Mouse (Mus musculus): ENCODE results near the gene Bbs2. TPM values are rescaled to one million over a fixed set of nuclear protein-coding genes. Genes with fewer than 3 reads are reported as not detected.
"Not testable (repeated sequence)": the region's sequence is repeated elsewhere in the genome, so short reads cannot be mapped to it uniquely, and the experiment has no call there.

Gene Bbs2
- polyA plus RNA-seq (2015; fragmentation: Nextera tagmentation; extraction: Ambion mirVana) = 22.0 and 22.9 TPM in 2 replicates

- Histone ChIP-seq H3K27me3 (ENCODE audit: control insufficient read depth, insufficient read depth, low read depth, low read length) (no peaks in the 10 kb centered on the region), H3K4me1 (ENCODE audit: control insufficient read depth, insufficient read depth, low read length) (peaks cover 13% of the 10 kb centered on the region), H3K4me2 (ENCODE audit: low read length) (peak within 1 kb of the TSS; percentile 81), H3K9ac (ENCODE audit: low read depth, low read length) (peak within 1 kb of the TSS; percentile 79), H3K36me3 (ENCODE audit: control insufficient read depth, insufficient read depth, low read length) (no peaks in the 10 kb centered on the region), H3K4me3 (ENCODE audit: low read depth, low read length) (peak within 1 kb of the TSS; percentile 61), H3K27ac (ENCODE audit: low read length) (peak within 1 kb of the TSS; percentile 99), H3K9me3 (replicated peaks; ENCODE audit: control insufficient read depth, low read length, poor library complexity, severe bottlenecking) (no peaks in the 10 kb centered on the region)
- under 1% methylated on average over 61 of the region's 61 CpGs for WGBS
- ATAC-seq = peak; percentile 99
Observed at GRCm38 (mm10) chr8:94098081-94098974, at the start of gene Bbs2. Gene Bbs2, minus strand, starts transcription at chr8:94098928.

GRCm38 (mm10) chr8:94148236-94148635 is 49.5 kb upstream of the Bbs2 start:
- no peak for ATAC-seq
- Histone ChIP-seq H3K9ac (ENCODE audit: low read depth, low read length) (no peak overlapping the region), H3K4me1 (ENCODE audit: control insufficient read depth, insufficient read depth, low read length) (peaks cover 13% of the 10 kb centered on the region), H3K27me3 (ENCODE audit: control insufficient read depth, insufficient read depth, low read depth, low read length) (no peaks in the 10 kb centered on the region), H3K36me3 (ENCODE audit: control insufficient read depth, insufficient read depth, low read length) (no peaks in the 10 kb centered on the region), H3K9me3 (replicated peaks; ENCODE audit: control insufficient read depth, low read length, poor library complexity, severe bottlenecking) (no peaks in the 10 kb centered on the region), H3K4me2 (ENCODE audit: low read length) (no peak overlapping the region), H3K4me3 (ENCODE audit: low read depth, low read length) (no peak overlapping the region), H3K27ac (ENCODE audit: low read length) (no peak overlapping the region)
- WGBS = 23% methylated on average over 5 of the region's 5 CpGs

- Histone ChIP-seq H3K4me1 (ENCODE audit: control insufficient read depth, insufficient read depth, low read length) (no peaks in the 10 kb centered on the region), H3K4me2 (ENCODE audit: low read length) (no peak overlapping the region), H3K9me3 (replicated peaks; ENCODE audit: control insufficient read depth, low read length, poor library complexity, severe bottlenecking) (no peaks in the 10 kb centered on the region), H3K27ac (ENCODE audit: low read length) (no peak overlapping the region), H3K27me3 (ENCODE audit: control insufficient read depth, insufficient read depth, low read depth, low read length) (no peaks in the 10 kb centered on the region), H3K4me3 (ENCODE audit: low read depth, low read length) (no peak overlapping the region), H3K9ac (ENCODE audit: low read depth, low read length) (no peak overlapping the region), H3K36me3 (ENCODE audit: control insufficient read depth, insufficient read depth, low read length) (no peaks in the 10 kb centered on the region)
- ATAC-seq = no peak
- WGBS = 81% methylated on average over 4 of the region's 4 CpGs
Observed at GRCm38 (mm10) chr8:94140266-94140795, 41.6 kb upstream of the Bbs2 start.

- no peaks in the 10 kb centered on the region for H3K27me3 ChIP-seq (ENCODE audit: control insufficient read depth, insufficient read depth, low read depth, low read length)
- no peak within 1 kb of the TSS for H3K4me2 ChIP-seq (ENCODE audit: low read length)
- WGBS = 54% methylated on average over 6 of the region's 6 CpGs
- no peak within 1 kb of the TSS for H3K27ac ChIP-seq (ENCODE audit: low read length)
- no peaks in the 10 kb centered on the region for H3K36me3 ChIP-seq (ENCODE audit: control insufficient read depth, insufficient read depth, low read length)
- ATAC-seq = no peak
- H3K9ac ChIP-seq (ENCODE audit: low read depth, low read length) = no peak within 1 kb of the TSS
- H3K4me3 ChIP-seq (ENCODE audit: low read depth, low read length) = no peak within 1 kb of the TSS
- no peaks in the 10 kb centered on the region for H3K9me3 ChIP-seq (replicated peaks; ENCODE audit: control insufficient read depth, low read length, poor library complexity, severe bottlenecking)
- no peaks in the 10 kb centered on the region for H3K4me1 ChIP-seq (ENCODE audit: control insufficient read depth, insufficient read depth, low read length)
Observed at GRCm38 (mm10) chr8:94136933-94137332, 38.2 kb upstream of the Bbs2 start, which contains the start of gene Mt4. Gene Mt4, plus strand, starts transcription at chr8:94137197.

- Histone ChIP-seq H3K36me3 (ENCODE audit: control insufficient read depth, insufficient read depth, low read length) (no peaks in the 10 kb centered on the region), H3K4me3 (ENCODE audit: low read depth, low read length) (no peak overlapping the region), H3K27ac (ENCODE audit: low read length) (no peak overlapping the region), H3K9ac (ENCODE audit: low read depth, low read length) (no peak overlapping the region), H3K4me2 (ENCODE audit: low read length) (no peak overlapping the region), H3K27me3 (ENCODE audit: control insufficient read depth, insufficient read depth, low read depth, low read length) (no peaks in the 10 kb centered on the region), H3K9me3 (replicated peaks; ENCODE audit: control insufficient read depth, low read length, poor library complexity, severe bottlenecking) (no peaks in the 10 kb centered on the region), H3K4me1 (ENCODE audit: control insufficient read depth, insufficient read depth, low read length) (no peaks in the 10 kb centered on the region)
- no peak for ATAC-seq
- 77% methylated on average over 7 of the region's 7 CpGs for WGBS
Observed at GRCm38 (mm10) chr8:94136192-94136591, 37.5 kb upstream of the Bbs2 start.

- Histone ChIP-seq H3K9ac (ENCODE audit: low read depth, low read length) (no peak overlapping the region), H3K27me3 (ENCODE audit: control insufficient read depth, insufficient read depth, low read depth, low read length) (no peaks in the 10 kb centered on the region), H3K4me3 (ENCODE audit: low read depth, low read length) (no peak overlapping the region), H3K4me1 (ENCODE audit: control insufficient read depth, insufficient read depth, low read length) (no peaks in the 10 kb centered on the region), H3K9me3 (replicated peaks; ENCODE audit: control insufficient read depth, low read length, poor library complexity, severe bottlenecking) (no peaks in the 10 kb centered on the region), H3K4me2 (ENCODE audit: low read length) (no peak overlapping the region), H3K27ac (ENCODE audit: low read length) (no peak overlapping the region), H3K36me3 (ENCODE audit: control insufficient read depth, insufficient read depth, low read length) (no peaks in the 10 kb centered on the region)
- no peak for ATAC-seq
- 90% methylated on average over 6 of the region's 6 CpGs for WGBS
Observed at GRCm38 (mm10) chr8:94135556-94135955, 36.8 kb upstream of the Bbs2 start.

- WGBS = 71% methylated on average over 3 of the region's 3 CpGs
- H3K9me3 ChIP-seq (replicated peaks; ENCODE audit: control insufficient read depth, low read length, poor library complexity, severe bottlenecking); H3K4me1 ChIP-seq (ENCODE audit: control insufficient read depth, insufficient read depth, low read length); H3K4me2 ChIP-seq (ENCODE audit: low read length); ATAC-seq; H3K27ac ChIP-seq (ENCODE audit: low read length); H3K36me3 ChIP-seq (ENCODE audit: control insufficient read depth, insufficient read depth, low read length); H3K9ac ChIP-seq (ENCODE audit: low read depth, low read length); H3K4me3 ChIP-seq (ENCODE audit: low read depth, low read length); H3K27me3 ChIP-seq (ENCODE audit: control insufficient read depth, insufficient read depth, low read depth, low read length): not testable (repeated sequence)
Observed at GRCm38 (mm10) chr8:94134601-94135000, 35.9 kb upstream of the Bbs2 start.

GRCm38 (mm10) chr8:94132096-94132495 is 33.4 kb upstream of the Bbs2 start:
- no peak for ATAC-seq
- H3K9me3 ChIP-seq (replicated peaks; ENCODE audit: control insufficient read depth, low read length, poor library complexity, severe bottlenecking) = no peaks in the 10 kb centered on the region
- no peak overlapping the region for H3K27ac ChIP-seq (ENCODE audit: low read length)
- H3K9ac ChIP-seq (ENCODE audit: low read depth, low read length) = no peak overlapping the region
- H3K36me3 ChIP-seq (ENCODE audit: control insufficient read depth, insufficient read depth, low read length) = no peaks in the 10 kb centered on the region
- H3K27me3 ChIP-seq (ENCODE audit: control insufficient read depth, insufficient read depth, low read depth, low read length) = no peaks in the 10 kb centered on the region
- no peak overlapping the region for H3K4me2 ChIP-seq (ENCODE audit: low read length)
- 81% methylated on average over 5 of the region's 5 CpGs for WGBS
- no peaks in the 10 kb centered on the region for H3K4me1 ChIP-seq (ENCODE audit: control insufficient read depth, insufficient read depth, low read length)
- H3K4me3 ChIP-seq (ENCODE audit: low read depth, low read length) = no peak overlapping the region

GRCm38 (mm10) chr8:94130126-94130525 is 31.4 kb upstream of the Bbs2 start:
- H3K4me1 ChIP-seq (ENCODE audit: control insufficient read depth, insufficient read depth, low read length) = no peaks in the 10 kb centered on the region
- no peak overlapping the region for H3K4me3 ChIP-seq (ENCODE audit: low read depth, low read length)
- no peak overlapping the region for H3K27ac ChIP-seq (ENCODE audit: low read length)
- H3K9me3 ChIP-seq (replicated peaks; ENCODE audit: control insufficient read depth, low read length, poor library complexity, severe bottlenecking) = no peaks in the 10 kb centered on the region
- no peaks in the 10 kb centered on the region for H3K36me3 ChIP-seq (ENCODE audit: control insufficient read depth, insufficient read depth, low read length)
- ATAC-seq = no peak
- 90% methylated on average over 4 of the region's 4 CpGs for WGBS
- no peak overlapping the region for H3K4me2 ChIP-seq (ENCODE audit: low read length)
- H3K27me3 ChIP-seq (ENCODE audit: control insufficient read depth, insufficient read depth, low read depth, low read length) = no peaks in the 10 kb centered on the region
- H3K9ac ChIP-seq (ENCODE audit: low read depth, low read length) = no peak overlapping the region

Measured in midbrain, embryonic 16.5 days (tissue).